Mouse (Mus musculus) embryo, embryonic 10 days (tissue): Measurements from ENCODE around the gene Dedd.

Experiments used
- DNase-seq: peaks from one replicate; pipeline ENCODE4 v3.0.0-alpha.2; 2015; ENCODE audit warnings: low spot score

Dedd gene

DNA sequence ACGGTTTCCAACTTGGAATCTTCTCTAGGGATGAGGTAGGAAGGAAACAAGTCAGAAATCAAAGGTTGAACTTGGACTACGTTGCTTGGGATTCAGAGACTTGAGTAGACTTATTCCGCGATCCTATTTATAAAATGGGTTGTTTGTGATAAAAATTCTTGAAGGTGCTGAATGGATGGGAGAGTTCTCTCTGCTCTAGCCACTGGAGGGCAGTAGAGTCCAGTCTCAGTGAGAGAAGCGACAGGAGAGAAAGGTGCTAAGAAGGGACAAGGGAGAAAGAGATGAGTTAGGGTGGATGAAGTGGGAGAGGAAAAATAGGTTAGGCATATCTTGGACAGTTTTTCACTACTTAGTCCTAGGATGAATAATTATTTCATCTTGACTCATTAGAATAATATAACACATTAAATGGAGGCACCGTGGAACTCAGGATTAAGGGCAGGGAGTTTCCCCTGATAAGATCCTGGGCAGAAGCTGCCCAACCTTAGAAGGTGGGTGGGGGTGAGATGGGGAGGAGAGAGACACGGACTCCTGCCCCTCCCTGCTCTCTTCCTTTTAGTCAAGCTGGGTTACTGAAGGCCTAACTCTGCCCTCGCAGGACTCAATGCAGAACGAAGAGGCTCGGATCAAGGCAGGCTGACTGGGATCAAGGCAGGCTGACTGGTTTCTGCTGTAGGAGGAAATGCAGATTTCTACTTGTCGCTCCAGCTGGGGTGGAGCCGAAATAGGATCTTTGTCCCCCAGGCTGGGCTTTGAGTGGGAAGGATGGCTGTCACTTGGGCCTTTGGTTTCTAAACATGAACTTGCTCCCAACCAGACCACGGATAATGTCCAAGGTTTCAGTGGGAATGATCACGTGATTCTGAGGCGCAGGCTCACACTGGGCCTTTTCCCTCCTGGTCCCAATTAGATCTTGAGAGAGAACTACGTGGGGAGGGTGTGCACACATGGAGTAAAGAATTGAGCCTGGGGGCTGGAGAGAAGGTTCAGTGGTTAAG is 32.5 kb downstream of the Dedd start:
- DNase-seq: peak; percentile 90

DNA sequence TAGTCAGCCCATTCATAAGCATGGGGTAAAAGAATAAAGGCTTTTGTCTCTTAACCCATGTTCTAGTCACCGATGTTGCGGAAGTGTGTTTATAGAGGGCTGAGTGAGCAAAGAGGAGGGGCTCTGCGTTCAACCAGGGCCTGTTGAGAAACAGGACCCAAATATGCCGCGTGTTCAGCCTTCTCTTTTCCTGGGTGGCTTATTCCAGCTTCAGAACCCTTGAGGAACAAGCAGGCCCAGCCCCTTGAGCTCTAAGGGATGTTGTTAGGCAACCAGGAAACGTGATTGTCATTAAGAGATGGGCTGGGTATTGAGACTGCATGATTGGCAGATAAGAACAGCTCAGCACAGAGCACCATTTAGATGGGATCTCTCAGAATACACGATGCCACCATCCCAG is 37.0 kb downstream of the Dedd start:
- no peak for DNase-seq

DNA sequence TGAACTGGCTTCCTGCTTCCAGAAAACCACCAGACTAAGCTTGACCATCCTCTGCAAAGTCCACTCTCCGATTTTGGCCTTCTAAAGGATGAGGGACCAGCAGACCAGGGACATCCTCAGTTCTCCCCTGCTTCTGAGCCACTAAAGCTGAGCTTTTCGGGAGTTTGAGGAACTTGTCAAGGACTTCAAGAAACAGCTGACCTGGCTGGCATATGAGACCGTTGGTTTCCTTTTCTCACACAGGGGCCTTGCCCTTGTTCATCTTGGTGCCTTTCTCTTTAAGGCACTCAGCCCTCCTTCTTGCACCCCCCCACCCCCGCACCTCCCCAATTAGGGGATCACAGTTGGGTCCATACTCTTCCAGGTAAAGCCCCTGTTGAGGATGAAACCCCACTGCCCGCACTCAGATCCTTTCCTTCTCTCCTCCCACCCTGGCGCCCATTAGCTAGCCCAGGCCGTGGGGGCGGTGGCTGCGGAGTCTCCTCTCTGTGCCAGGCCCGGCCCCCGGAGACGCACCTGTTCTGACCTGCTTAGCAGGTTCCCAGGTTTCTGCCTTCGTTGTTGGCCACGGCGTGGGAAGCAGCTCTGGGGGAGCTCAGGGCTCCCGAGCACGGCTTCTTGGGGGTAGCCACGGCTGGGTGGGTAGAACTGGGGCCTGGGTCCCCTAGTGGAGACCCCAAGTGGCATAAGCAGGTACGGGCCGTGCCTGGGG is 41.1 kb downstream of the Dedd start, which contains the start of gene Nectin4:
Nectin4 (plus strand) TSS at position 255 of the 712 bp plus-strand sequence.
- no peak for DNase-seq

DNA sequence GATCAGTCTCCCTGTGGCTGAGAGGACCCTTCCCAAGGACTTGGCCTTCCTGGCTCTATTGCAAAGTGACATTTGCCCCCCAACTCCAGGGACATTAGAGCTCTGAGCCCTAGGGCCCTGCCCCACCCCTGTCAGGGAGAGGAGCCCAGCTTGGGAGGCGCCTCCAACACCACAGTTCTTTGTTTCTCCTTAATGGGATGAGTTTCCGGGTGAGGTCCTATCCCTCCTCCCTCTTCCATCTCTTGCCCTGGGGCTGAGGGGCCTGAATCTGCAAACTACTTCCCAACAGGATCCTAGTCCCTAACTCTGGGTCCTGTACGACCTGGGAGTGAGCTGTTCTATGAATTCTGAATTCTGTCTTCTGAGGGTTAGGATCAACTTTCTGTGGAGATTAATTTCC is 43.9 kb downstream of the Dedd start:
- no peak for DNase-seq

DNA sequence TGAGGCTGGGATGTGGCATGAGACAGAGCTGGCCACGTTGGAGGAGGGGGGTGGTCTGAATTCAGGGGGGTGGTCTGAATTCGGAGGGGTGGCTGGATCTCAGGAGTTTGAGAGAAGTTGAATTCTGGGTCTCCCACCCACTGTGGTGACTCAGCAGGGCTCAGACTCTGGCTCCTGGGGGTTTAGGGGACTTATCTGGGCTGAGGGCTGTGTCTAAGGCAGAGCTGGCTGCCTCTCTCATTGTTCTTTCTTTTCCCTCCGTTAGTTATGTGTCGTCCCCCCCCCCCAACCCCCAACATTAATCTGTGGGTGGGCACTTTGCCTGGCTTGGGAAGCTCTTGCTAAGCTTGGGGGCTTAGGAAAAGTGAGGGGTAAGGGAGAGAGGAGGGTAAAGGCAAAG is 45.0 kb downstream of the Dedd start:
- no peak for DNase-seq

DNA sequence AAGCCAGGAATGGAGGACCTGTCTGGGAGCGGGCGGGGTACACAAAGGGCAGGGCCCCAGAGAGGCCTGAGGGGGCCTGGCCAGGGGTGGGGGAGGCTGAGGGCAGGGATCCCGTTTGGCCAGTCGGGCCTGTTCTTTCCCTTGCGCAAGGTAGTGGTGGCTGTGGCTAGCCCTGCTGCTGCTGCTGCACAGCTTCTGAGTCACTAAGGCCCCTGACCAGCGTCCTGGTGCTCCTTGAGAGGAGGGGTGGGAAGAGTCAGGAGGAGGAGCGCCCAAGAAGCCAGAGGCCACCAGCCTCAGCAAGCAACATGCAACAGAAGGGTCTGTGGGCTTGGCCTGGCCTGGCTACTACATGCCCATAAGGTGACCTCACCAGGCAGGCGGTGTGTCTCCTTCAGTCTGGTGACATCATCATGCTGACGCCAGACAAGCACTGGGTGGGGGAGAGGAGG is 46.7 kb downstream of the Dedd start:
- no peak for DNase-seq

DNA sequence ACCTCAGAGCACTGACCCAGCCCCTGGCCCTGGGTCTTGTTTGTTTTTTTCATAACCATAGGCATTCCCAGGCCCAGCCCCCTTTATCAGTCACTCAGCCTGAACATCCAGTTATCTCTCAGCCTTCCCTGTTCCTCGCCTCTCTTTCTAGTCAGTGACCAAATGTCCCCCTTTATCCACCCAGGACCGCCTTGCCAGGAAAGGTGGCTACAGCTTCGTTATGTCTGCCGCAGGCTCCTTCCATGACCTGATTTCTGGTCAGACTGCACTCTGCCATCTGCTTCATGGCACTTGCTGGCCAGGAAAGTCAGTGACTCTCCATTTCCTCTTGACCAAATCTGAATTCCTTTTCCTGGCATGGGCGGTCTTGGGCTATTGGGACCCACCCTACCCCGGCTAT is 49.4 kb downstream of the Dedd start:
- no peak for DNase-seq

DNA sequence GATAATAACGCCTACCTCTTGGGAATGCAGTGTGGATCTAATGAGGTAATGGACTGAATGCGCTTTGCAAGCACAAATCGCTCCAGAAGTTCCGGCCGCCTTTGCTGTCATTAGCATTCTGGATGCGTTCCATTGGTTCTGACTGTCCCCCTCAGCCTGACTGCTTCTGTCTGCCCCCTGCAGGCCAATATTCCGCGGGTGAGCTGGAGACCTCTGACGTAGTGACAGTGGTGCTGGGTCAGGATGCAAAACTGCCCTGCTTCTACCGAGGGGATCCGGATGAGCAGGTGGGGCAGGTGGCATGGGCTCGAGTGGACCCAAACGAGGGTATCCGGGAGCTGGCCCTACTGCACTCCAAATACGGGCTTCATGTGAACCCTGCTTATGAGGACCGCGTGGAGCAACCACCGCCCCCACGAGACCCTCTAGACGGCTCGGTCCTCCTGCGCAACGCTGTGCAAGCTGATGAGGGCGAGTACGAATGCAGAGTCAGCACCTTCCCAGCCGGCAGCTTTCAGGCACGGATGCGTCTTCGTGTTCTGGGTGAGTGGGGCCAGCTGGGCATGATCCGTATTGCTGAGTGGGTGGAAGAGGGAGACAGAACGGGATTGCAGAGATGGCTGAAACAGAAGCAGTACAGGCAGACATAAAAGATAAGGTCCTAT is 51.1 kb downstream of the Dedd start:
- peak; percentile 85 for DNase-seq

DNA sequence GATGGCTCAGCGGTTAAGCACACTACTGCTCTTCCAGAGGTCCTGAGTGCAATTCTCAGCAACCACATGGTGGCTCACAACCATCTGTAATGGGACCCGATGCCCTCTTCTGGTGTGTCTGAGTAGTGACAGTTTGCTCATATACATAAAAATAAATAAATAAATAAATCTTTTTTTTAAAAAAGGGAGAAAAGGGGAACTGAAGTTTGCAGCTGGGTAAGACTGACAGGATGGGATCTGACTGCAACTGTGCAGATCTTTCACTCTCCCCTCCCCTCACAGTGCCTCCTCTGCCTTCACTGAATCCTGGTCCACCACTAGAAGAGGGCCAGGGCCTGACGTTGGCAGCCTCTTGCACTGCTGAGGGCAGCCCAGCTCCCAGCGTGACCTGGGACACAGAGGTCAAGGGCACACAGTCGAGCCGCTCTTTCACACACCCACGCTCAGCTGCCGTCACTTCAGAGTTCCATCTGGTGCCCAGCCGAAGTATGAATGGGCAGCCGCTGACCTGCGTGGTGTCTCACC is 53.2 kb downstream of the Dedd start:
- DNase-seq: no peak

DNA sequence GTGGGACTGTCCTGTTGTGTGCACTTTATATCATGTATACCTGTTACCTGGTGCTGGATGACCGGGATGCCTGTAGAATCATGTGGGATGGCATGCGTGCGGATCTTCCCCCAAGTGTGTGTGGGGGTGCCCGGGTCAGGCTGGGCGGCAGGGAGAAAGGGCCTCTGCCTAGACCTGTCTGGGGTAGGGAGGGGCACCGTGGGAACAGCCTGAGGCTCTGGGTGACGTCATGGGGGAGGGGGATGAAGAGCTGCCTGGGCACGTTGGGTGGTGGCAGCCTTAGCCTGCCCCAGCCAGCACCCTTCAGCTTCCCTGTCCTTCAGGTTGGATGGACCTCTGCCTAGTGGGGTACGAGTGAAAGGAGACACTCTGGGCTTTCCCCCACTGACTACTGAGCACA is 55.4 kb downstream of the Dedd start:
- DNase-seq: no peak

DNA sequence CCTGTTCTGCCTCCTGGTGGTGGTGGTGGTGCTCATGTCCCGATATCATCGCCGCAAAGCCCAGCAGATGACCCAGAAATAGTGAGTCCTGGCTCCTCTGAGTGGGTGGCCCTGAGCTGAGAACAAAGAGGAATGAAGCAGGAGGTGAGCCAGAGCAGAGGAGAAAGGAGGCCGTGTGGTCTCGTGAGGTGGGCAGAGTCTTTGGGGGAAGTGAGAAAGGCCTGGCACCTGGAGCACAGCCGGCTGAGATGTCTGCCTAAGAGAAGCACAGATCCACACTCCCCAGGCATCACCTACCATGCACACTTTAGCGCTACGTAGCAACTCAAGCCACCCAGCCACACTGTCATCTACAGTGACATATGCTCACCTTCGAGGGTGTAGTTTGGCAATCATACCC is 56.2 kb downstream of the Dedd start:
- DNase-seq: no peak

DNA sequence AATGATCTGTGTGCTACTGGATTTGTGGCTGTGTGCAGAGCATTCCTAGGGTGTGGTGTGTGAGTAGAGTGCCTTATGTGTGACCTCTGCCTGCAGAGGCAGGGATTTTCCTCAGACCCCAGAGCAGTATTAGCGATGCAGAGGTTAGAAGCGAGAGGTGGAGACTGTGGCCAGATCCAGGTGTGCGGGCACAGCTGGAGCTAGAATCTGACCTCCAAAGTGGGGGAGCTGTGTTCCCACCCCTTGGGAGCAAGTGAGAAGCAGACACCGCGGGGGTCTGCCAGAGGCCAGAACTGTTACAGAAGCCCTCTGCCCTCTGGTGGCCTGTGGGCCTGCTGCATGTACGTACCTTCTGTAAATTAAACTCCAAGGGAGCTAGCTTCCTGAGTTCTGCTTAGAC is 58.2 kb downstream of the Dedd start:
- peak; percentile 68 for DNase-seq

DNA sequence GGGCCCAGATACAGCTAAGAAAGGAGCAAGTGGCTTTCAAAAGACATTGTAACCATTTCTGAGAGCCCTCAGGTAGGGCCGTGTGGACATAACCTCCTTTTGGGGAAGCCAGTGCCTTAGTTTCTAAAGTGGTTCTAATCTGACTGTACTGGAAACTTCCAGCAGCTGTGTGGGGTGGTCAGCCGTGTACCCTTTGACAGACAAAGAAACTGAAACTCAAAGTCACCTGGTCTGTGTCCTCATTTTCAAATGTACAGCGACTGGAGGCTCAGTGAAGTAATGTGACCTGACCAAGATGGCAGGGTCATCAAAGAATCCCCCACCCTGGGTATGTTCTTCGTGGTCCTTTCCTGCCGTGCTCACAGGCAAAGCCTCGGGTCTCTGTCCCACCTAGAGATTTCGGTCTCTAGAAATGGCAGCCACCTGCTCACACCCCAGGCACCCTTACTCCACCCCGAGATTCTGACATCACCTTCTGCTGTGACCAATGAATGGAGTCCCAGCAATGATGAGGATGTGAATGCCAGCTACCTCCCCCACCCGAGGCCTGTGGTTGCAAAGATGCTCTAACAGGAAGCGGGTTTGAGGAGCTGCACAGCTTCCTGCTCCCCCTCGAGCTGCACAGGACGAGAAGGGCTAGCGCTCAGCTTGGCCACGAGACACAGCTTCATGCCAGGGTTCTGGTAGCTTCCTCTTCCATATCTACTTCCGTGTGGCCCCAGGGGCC is 59.6 kb downstream of the Dedd start, which contains the start of gene Arhgap30:
Arhgap30 (plus strand) TSS at position 579 of the 727 bp plus-strand sequence.
- no peak for DNase-seq

DNA sequence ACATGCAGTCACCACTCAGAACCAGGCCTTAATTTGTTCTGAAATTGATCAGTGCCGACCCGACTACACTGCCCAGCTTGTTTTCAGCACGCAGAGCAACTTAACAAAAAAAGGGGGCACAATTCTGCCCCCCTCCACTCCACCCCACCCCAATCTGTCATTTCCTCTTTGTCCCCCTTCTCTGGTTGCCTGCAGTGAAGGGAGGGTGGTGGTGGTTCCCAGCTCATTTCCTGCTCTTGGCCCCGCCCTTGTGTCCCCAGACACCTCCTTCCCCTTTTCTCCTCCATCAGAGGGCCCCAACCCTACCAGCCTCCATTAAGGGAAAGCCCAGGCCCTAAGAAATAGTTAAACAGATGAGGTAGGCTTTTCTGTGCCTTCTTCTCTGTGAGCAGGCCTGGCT is 61.2 kb downstream of the Dedd start:
- no peak for DNase-seq
